Mouse (Mus musculus): ENCODE measurements around the gene Nol7. TPM values are rescaled to one million over a fixed set of nuclear protein-coding genes. Genes with fewer than 3 reads are reported as not detected.
A peak's percentile ranks its signal among the peaks of the same experiment; 100 is the strongest.

Nol7 gene
- total RNA-seq (2021) = 100 to 1,000 TPM; 110 to 113 TPM

GRCm38 (mm10) chr13:43398297-43399080, at the start of gene Nol7:
Nol7 (plus strand) TSS chr13:43398390.
- DNase-seq (ENCODE audit: low spot score) = peak; percentile 91
- intact Hi-C loops (cut with DNase I) = loop anchor here (5.0 kb wide), 4 partner anchors 84 to 216 kb away; partner anchors contain the start of genes Gfod1 and Ranbp9

GRCm38 (mm10) chr13:43349376-43349775, 48.8 kb upstream of the Nol7 start:
- intact Hi-C loops (cut with DNase I) = no loop called here

GRCm38 (mm10) chr13:43350489-43351169, 47.6 kb upstream of the Nol7 start:
- DNase-seq (ENCODE audit: low spot score) = no peak

More at GRCm38 (mm10) chr13:43349376-43349775, 48.8 kb upstream of the Nol7 start:
- DNase-seq (ENCODE audit: low spot score) = no peak

GRCm38 (mm10) chr13:43353356-43353755, 44.8 kb upstream of the Nol7 start:
- intact Hi-C loops (cut with DNase I) = no loop called here
- no peak for DNase-seq (ENCODE audit: low spot score)

More at GRCm38 (mm10) chr13:43350489-43351169, 47.6 kb upstream of the Nol7 start:
- intact Hi-C loops (cut with DNase I) = no loop called here

- DNase-seq (ENCODE audit: low spot score) = no peak
- intact Hi-C loops (cut with DNase I) = no loop called here
Measured at GRCm38 (mm10) chr13:43354362-43354761, 43.8 kb upstream of the Nol7 start.

- intact Hi-C loops (cut with DNase I) = no loop called here
Measured at GRCm38 (mm10) chr13:43356346-43357125, 41.7 kb upstream of the Nol7 start.

GRCm38 (mm10) chr13:43360534-43360933, 37.7 kb upstream of the Nol7 start:
- intact Hi-C loops (cut with DNase I) = loop anchor here (5.0 kb wide), 1 partner anchor 53 kb away; no protein-coding TSS in a partner anchor
- no peak for DNase-seq (ENCODE audit: low spot score)

More at GRCm38 (mm10) chr13:43356346-43357125, 41.7 kb upstream of the Nol7 start:
- no peak for DNase-seq (ENCODE audit: low spot score)

- intact Hi-C loops (cut with DNase I) = loop anchor here (5.0 kb wide), 1 partner anchor 55 kb away; no protein-coding TSS in a partner anchor
- DNase-seq (ENCODE audit: low spot score) = no peak
Measured at GRCm38 (mm10) chr13:43362353-43362752, 35.8 kb upstream of the Nol7 start.

GRCm38 (mm10) chr13:43364985-43365824, 33.0 kb upstream of the Nol7 start, which contains the start of gene Sirt5:
Sirt5 (plus strand) TSS chr13:43365496.
- peak; percentile 77 for DNase-seq (ENCODE audit: low spot score)
- intact Hi-C loops (cut with DNase I) = loop anchor here (5.0 kb wide), 1 partner anchor 58 kb away; no protein-coding TSS in a partner anchor

GRCm38 (mm10) chr13:43365825-43366184, 32.4 kb upstream of the Nol7 start:
- intact Hi-C loops (cut with DNase I) = no loop called here

GRCm38 (mm10) chr13:43370063-43370462, 28.1 kb upstream of the Nol7 start:
- no peak for DNase-seq (ENCODE audit: low spot score)
- intact Hi-C loops (cut with DNase I) = no loop called here

More at GRCm38 (mm10) chr13:43365825-43366184, 32.4 kb upstream of the Nol7 start:
- DNase-seq (ENCODE audit: low spot score) = no peak

- intact Hi-C loops (cut with DNase I) = no loop called here
- DNase-seq (ENCODE audit: low spot score) = no peak
Measured at GRCm38 (mm10) chr13:43372892-43373291, 25.3 kb upstream of the Nol7 start.

GRCm38 (mm10) chr13:43374205-43374604, 24.0 kb upstream of the Nol7 start:
- intact Hi-C loops (cut with DNase I) = no loop called here
- no peak for DNase-seq (ENCODE audit: low spot score)

GRCm38 (mm10) chr13:43374918-43375432, 23.2 kb upstream of the Nol7 start:
- no peak for DNase-seq (ENCODE audit: low spot score)
- intact Hi-C loops (cut with DNase I) = no loop called here

- intact Hi-C loops (cut with DNase I) = no loop called here
- DNase-seq (ENCODE audit: low spot score) = no peak
Measured at GRCm38 (mm10) chr13:43379989-43380388, 18.2 kb upstream of the Nol7 start.

- intact Hi-C loops (cut with DNase I) = no loop called here
- no peak for DNase-seq (ENCODE audit: low spot score)
Measured at GRCm38 (mm10) chr13:43385321-43385720, 12.9 kb upstream of the Nol7 start.

- no peak for DNase-seq (ENCODE audit: low spot score)
- intact Hi-C loops (cut with DNase I) = loop anchor here (5.0 kb wide), 4 partner anchors 85 to 215 kb away; partner anchors contain the start of genes Gfod1 and Ranbp9
Measured at GRCm38 (mm10) chr13:43397700-43398296, 392 bp upstream of the Nol7 start.

GRCm38 (mm10) chr13:43399576-43399975, 1.4 kb downstream of the Nol7 start:
- no peak for DNase-seq (ENCODE audit: low spot score)
- intact Hi-C loops (cut with DNase I) = loop anchor here (5.0 kb wide), 4 partner anchors 83 to 217 kb away; partner anchors contain the start of genes Gfod1 and Ranbp9

Data from heart, postnatal 25 days (tissue).